Mouse (Mus musculus) lung, postnatal 4 days (tissue): ENCODE measurements around the gene Abi2.
"Not testable (repeated sequence)": the region's sequence is repeated elsewhere in the genome, so short reads cannot be mapped to it uniquely, and the experiment has no call there.

Experiments used
- DNase-seq, 2 experiments: peaks; one replicate each; pipeline ENCODE4 v3.0.0; 2021

The Abi2 gene

DNA sequence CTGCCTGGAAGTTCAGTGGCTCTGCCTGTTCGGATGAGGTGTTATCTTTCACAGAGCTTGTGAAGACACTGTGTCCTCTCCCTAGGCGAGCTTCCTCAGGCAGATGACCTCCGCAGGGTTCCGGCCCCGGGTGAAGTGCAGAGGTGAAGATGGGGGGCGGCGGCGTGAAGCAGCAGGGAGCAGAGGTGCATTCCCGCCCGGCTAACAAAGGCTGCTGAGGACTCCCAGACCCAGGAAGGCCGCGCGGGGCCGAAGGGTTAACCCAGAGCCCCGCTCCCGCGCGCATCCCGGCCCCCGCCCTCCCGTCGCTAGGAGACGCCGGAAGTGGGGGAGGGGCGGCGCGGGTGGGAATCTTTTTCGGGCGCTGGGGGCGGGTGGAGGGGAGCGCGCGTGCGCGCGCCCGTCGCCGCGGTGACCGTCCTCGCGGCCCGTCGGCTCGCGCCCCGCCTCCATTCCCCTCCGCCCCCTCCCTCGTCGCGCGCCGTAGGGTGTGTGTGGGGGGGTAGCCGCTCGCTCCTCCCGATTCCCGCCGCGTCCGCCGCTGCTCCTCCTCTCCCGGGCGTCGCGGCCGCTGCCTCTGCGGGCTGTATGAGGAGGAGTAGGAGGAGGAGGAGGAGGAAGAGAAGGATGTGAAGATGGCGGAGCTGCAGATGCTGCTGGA is at the start of gene Abi2:
TSS of gene Abi2 (plus strand) at position 452 of the 661 bp plus-strand sequence.
- peak; percentile 92 to 95 for DNase-seq

DNA sequence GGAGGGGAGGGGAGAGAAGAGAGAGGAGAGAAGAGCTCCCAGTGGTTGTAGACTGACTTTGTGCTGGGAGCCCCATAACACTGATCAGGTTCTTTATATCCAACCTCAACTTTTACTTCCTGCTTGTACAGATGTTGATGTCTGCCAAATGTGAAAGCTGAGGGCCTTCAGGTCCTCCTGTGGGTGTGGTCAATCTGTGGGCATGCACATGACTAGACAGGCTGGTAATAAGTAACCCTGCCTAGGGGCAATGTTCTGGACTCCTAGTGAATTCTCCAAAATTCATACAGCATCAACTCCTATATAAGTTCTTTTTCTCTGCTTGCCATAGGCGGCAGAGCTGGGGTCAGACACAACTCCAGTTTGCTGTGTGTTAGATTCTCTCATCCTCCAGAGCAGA is 47.8 kb upstream of the Abi2 start:
- DNase-seq: no peak

- DNase-seq: no peak
These were observed 32.9 kb upstream of the Abi2 start for GRCm38 (mm10) chr1:60376556-60376955.

DNA sequence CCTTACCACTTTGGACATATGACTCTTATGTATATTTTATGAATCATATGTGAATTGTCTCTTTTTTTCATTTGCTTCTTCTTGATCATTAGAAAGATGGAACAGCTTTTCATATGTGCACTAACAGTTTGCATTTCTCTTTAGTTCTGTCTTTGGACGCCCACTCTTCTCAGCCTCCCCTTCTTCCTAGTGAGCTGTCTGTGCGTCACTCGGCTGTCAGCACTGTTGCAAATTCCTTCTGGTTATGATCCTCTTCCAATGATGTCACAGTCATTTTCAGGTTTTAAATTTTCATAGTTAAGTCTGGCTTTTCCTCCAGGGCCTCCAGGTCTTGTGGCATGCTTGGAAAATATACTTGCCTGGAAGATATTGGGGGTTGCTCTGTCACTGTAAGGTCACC is 27.5 kb upstream of the Abi2 start:
- DNase-seq: no peak

- peak in 1 of 2 experiments; percentile 10 for DNase-seq
These were observed 4.6 kb upstream of the Abi2 start for GRCm38 (mm10) chr1:60404848-60405247.

DNA sequence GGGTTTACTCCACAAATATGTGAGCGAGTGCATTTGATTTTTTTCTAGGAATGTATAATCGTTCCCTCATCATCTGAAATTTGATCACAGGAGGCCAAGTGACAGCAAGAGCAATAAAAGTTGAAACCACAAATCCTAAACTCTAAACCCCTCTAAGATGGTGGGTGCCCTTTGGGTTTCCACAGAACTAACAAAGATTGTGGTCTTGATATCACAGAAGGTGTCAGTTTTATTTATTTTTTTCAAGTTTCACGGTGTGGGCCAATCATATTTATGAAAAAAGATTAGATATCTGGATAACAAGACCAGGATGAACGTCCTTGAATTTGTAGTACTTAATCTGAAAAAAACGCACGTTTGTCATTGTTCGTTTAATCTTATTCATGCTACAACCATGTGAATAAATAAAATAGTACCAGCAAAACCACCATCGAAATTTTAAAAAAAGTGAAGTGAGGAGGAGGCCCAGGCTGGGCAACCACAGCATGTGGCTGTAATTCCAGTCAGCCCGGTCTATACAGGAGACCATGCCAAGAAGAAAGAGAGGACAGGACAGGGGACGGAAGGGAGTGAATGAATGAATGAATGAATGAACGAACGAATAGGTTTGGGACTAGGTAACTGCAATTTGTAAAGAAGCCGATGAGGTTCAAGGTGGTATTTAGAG is 785 bp upstream of the Abi2 start:
- DNase-seq: no peak

DNA sequence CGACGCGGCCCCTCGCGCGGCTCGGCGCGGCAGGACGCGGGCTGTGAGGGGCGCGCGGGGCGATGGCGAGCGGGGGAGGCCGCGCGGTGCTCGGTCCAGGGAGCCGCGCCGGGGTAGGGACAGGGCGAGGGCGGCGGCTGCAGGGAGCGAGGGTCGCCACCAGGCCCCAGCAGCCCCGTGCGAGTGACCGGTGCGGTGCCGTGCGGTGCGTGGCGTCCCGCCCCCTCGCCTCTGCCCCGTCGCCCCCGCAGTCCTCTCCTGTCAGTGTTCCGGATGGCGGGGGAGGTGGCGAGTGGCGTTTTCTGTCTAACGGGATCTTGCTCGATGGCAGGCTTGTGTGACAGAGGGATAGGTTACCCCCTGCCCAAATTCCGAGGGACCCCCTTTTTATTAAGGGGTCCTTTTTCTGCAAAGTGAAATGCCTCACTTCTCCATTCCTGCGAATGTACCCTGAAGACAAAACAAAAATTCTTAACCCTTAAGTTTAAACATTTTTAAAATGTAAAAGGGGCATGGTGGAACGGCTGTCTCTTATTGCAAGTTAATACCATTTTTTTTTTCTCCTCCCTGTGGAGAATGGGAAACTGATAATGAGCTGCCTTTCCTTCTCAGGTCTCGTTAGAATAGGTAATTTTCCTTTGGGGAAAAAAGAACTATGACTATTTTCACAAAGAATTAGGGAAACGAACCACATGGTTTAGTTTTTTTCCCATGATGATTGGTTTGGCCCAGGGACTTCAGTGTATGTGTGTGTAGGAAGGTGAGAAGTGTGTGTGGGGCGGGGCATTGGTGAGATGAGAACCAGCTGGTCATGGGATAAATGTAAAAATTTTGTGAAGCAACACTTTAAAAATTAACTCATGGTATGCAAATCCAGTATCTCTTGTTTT is 754 bp downstream of the Abi2 start:
- DNase-seq: peak in 1 of 2 experiments; percentile 31

DNA sequence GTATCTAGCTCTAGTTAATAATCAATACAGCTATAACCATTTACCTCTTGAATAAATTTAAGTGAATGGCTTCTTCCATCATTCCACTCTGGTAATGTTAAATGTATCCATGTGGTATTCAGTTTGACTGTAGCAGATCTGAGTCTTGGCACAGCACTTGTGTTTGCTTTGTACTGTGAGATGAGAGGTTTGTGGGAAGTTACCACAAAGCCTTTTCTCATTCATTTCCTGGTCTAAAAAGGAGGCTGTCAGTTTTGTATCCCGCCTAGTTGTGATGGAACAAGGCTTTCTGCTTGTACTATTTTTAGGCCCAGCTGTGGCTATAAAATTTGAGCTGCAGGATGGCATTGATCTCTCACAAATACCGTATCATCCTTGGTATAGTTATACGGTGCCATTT is 7.3 kb downstream of the Abi2 start:
- DNase-seq: no peak

DNA sequence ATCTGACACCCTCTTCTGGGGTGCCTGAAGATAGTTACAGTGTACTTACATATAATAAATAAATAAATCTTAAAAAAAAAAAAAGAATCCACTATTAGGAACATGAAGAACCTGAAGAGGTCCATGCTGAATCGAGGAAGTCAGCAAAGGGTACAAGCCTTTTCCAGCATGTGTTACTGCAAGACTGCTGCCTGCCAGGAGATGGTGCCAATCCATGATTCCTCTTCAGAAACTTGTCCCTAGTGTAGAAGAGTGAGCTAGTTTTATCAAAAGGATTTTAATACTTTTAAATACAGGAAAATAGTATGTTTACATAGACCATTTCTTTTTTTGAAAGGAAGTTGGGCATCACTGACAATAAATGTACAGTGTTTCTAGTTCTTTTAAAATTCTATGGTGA is 14.5 kb downstream of the Abi2 start:
- peak in 1 of 2 experiments; percentile 11 for DNase-seq

DNA sequence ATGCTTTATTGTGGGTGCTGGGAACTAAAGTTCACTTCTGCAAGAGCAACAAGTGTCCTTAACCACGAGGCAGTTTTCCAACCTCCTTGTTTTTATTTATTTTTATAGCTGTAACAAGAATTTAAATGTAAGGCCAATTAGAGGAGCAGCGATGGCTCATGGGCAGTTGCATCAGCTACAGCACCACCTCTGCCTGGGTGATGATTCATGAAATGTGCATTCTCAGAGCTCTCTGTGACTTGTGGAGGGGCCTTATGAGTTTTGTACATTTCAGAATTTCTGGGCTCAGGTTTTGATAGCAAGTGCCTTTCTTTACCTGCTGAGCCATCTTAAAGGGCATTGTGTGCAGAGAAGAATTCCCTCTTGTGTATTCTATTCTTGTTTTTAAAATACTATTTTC is 18.9 kb downstream of the Abi2 start:
- DNase-seq: no peak

DNA sequence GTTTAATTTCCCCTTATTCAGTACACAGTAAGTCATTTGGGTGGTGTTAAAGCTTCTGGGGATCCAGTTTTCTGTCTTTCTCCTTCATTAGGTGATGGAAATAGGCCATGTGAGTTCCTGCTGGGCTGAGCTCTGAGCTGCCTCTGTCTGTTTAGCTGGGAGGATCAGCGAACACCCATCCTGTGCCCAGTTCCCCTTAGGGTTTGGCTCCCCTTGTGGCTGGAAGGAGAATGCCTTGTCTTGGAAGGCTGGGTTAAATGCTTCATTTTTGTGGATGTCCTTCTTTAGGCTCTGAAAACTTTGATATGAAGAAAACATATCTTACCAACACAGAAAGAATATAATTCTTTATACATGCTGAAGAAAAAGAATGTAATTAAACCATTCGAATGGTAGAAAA is 19.5 kb downstream of the Abi2 start:
- peak; percentile 21 to 38 for DNase-seq

GRCm38 (mm10) chr1:60431531-60431930 is 22.1 kb downstream of the Abi2 start:
- DNase-seq: no peak

DNA sequence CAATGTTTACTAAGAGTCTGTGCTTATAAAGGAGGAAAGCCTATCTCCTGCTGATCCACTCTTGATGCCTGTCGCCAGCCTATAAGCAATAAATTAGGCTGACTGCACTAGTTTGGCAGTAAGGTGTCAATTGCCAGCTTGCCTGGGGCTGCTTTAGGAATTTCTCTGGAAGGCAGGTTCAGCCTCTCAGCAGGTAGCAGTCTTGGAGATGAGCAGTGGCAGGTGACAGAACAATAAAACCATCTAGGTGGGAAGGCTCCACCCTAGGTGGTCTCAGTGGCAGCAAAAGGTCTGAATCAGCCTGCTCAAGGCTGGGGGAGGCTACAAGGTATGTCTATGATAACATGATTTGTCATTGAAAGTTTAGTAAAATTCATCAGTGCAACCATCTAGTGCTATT is 23.1 kb downstream of the Abi2 start:
- DNase-seq: no peak

GRCm38 (mm10) chr1:60441438-60441837 is 32.0 kb downstream of the Abi2 start:
- not testable (repeated sequence) for DNase-seq

DNA sequence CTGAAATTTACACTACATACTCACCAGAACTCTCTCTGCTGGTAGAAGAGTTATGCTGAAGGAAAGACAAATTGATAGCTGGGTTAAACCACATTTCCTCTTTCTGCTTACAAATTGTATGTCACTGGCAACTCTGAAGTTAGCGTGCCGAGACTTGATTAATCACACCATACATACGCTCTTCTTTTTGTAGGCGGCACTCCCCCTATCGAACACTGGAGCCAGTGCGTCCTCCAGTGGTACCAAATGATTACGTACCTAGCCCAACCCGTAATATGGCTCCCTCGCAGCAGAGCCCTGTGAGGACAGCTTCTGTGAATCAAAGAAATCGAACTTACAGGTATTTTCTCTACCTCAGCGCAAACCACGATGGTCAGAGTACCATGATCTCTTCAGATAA is 37.6 kb downstream of the Abi2 start:
- peak; percentile 15 to 21 for DNase-seq

- DNase-seq: no peak
These were observed 40.5 kb downstream of the Abi2 start for GRCm38 (mm10) chr1:60449896-60450295.

GRCm38 (mm10) chr1:60460623-60461022 is 51.2 kb downstream of the Abi2 start:
- DNase-seq: no peak

- no peak for DNase-seq
These were observed 60.1 kb downstream of the Abi2 start for GRCm38 (mm10) chr1:60469491-60469890.

- DNase-seq: no peak
These were observed 61.1 kb downstream of the Abi2 start for GRCm38 (mm10) chr1:60470541-60470940.

DNA sequence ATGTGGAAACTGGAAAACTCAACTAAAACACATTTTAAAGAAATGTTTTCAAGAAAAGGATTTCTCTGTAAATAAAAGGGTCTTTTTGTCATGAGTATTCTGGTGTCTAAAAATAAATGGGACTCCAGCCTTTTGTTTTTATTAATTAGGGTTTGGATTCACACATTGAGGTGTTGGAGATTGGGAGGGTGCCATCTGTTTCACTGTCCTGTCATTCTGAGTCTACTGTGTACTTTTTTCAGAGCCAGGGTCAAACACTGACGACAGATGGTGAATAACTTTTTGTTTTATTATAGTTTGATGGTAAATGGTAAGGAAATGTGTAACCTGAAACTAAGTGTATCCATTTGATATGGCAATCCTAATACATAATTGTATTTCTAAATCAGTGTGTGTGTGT is 72.1 kb downstream of the Abi2 start:
- no peak for DNase-seq

- no peak for DNase-seq
These were observed 73.5 kb downstream of the Abi2 start for GRCm38 (mm10) chr1:60482881-60483280.

DNA sequence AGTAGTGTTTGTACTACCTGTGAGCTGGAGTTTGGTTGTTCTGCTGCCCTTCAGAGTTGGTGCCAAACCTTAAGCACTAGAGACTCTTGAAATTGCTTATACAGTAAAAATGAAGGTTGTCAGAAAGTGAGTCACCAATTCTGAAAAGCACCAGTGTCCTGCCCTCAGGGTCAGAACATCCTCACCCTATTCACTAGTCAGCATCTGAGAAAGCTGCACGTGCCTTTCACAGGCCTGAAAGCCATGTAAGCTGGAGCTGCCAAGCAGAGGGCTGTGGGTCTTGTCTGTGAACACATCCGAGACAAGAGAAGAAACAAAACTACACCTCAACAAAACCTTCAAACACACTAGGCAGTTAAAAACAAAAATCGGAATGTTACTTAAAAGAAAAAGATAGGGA is 76.2 kb downstream of the Abi2 start:
- DNase-seq: no peak

DNA sequence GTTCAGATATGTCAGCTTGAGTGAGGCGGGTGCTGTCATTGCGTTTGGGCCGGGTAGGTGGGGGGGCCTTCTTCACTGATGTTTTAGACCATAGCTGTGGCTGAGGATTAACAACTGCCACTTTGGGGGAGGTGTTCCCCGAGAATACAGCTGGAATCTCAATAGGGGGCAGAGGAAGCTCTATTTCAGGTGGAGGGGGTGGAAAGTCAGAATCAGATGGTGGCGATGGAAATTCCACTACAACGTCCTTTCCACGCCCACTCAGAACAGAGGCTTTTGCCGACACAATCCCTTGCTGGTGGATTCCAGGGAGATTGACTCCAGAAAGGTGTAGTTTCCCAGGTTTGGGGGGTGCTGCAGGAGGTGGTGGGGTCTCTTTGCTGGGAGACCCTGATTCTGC is 79.2 kb downstream of the Abi2 start:
- no peak for DNase-seq

DNA sequence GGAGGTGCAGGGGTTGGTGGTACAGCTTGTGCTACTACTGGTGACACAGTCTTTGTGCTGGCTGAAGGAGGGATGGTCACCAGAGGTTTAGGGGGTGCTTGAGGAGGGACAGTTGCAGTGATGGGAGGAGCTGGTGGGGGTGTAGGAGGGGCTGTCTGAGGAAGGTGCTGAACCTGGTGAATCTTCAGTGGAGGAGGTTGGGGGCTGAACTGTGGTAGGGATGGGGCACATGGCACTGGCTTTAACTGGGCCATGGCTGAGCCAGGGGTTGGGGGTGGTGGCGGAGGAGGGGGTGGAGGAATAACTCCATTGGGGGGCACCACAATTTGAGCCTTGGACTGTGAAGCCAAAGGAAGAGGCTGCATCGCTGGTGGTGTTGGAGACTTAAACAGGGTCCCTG is 80.2 kb downstream of the Abi2 start:
- DNase-seq: no peak
